Mouse (Mus musculus) bone marrow, adult 2 months (tissue): ENCODE data around the gene Ndufa1.

ENCODE experiments used
- CTCF ChIP-seq: fragments of 200-500 bp; IDR thresholded peaks from 2 replicates; pipeline ENCODE4 v1.5.1; 2011; ENCODE audit warnings: low read length, control low read depth; ENCODE audit not compliant: control insufficient read depth, insufficient read depth
- POLR2A ChIP-seq: fragments of 200-500 bp; IDR thresholded peaks from 2 replicates; pipeline ENCODE4 v1.6.1; 2011; ENCODE audit warnings: low read depth, mild to moderate bottlenecking, control low read depth, low read length, borderline replicate concordance; ENCODE audit not compliant: control insufficient read depth

- TF ChIP-seq POLR2A (no peak), CTCF (no peak)
These were observed 7.7 kb upstream of the Ndufa1 start for GRCm38 (mm10) chrX:37198676-37199075.
